Mouse (Mus musculus): ENCODE measurements around the gene Cdk10.
A peak's percentile ranks its signal among the peaks of the same experiment; 100 is the strongest.
"Not testable (repeated sequence)": the region's sequence is repeated elsewhere in the genome, so short reads cannot be mapped to it uniquely, and the experiment has no call there.

Cdk10 gene

DNA sequence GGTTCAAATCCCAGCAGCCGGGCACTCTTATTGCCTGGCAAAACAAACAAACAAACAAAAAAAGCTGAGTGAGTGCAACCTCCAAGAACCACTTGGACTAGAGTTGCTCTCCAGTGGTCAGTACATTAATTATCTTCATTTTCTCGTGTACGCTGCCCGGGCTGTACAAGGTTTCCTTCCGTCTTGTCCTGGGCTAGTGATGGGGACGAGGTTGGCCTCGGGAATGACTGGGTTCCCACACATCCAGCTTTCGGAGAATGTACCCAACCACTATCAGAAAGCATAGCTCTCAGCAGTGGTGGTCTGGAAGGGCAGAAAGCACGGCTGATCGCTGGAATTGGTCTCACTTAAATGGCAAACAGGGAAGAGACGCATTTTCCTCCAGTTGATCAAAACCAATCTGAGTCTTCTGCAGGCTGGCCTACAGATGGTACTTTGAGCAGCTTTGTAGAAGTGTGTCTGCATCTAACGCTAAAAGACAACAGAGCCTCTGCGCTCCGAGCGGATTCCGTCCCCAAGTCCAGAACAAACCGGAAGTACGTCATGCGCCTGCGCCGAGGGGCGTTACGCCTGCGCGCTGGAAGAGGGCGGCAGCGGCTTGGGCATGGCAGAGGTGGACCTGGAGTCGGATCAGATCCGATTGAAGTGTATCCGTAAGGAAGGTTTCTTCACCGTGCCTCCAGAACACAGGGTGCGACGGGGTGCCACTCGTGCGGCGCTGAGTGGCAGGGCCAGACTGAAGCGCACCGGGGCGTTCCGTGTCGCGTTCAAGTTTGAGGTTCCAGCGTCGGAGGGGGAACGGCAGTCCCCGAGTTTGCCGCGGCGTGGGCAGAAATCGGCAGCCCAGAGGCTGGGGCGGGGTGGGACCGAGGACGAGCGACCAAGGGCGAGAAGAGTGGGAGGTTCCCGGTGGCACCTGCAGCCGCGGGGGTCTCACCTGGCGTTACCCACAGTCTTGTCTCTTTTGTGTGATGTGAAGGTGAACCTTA, at the start of gene Cdk10:
Cdk10 (plus strand) TSS at position 565 of the 989 bp plus-strand sequence.
- peak; percentile 97 for DNase-seq

DNA sequence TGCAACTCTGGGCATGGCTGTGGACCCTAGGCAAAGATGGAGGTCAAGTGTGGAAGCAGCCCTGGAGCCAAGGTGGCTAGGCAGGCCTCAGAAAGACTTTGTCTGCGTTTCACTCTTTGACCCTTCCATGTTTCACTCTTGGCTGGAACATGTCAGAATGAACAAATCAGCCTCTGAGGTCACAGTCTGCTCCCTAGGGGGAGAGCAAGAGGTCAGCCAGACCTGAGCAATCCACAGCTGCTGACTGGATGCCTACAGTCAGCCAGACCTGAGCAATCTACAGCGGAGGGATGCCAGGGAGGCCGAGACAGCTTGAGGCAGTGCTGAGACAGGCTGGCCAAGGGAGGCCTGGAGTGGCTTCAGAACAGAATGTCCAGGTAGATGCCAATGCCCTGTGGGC, 43.3 kb upstream of the Cdk10 start:
- DNase-seq = peak; percentile 77

DNA sequence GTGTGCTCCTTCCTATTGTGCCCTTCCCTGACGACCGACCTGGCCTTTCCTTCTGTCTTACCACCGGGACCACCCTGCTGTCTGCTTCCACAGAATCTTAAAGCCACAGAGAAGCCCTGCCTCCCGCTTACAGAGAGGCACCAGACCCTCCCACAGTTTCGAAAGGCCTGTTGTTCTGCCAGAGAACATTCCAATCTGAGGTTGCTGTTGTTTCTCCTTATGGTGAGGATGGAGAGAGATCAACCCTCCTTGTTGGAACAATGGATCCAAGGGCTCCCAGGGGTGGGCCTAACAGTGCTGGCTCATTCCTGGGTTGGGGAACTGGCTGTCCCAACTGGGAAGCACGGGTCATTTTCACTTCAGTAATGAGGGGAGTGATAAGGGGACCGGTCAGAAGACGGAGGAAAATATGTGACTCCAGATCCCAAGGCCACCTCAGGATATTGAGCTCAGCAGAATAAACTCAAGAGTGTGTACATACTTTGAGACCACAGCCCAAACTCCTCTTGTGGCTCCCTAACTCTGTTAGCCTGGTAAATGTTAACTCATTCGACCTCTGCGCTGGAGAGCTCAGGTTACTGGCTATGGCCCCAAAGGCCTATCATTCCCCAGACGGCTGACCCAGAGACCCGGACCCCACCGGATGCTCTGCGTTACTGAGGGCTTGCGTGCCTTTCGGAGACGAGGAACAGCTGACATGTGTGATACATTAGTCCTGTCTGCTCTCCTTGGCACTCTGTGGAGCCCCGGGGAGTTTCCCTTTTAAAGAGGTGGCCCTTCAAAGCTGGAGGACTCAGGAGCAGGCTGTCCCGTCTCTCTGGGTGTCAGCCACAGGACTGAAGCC, 38.9 kb upstream of the Cdk10 start, which contains the start of gene Dpep1:
Dpep1 (plus strand) TSS at position 677 of the 844 bp plus-strand sequence.
- peak; percentile 76 for DNase-seq

DNA sequence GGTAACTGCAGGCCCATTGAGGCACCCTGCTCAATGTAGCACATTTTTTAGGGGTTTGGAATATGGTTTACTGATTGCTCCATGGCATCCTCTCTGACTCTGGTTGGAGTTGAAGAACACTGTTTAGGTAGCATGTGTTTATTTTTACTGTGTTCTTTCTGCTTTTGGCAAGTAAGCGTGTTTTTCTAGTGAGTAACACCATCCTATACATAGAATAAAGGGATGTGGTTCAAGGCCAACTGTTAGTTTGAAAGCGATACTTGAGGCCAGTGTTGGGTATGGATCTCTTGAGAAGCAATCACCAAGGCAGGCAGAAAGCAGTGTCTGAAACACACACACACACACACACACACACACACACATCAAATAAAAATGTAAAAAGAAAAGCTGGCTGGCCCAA, 36.6 kb upstream of the Cdk10 start:
- no peak for DNase-seq

DNA sequence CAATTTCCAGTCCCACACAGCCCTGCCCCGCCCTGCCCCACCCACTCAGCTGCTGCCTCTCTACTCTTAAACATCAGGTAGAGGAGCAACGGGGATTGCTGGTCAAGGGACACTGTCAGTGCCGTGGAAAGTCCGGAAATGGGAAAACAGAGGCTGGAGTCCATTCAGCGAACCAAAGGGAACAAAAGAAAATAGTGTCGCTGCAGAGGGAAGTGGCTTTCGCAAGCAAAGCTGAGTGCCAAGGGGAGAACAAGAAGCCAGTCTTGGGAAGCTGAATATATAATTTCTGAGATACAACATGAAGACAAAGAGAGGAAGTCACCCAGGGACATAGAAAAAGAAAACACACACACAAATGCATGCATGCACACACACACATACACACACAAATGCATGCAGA, 35.8 kb upstream of the Cdk10 start:
- no peak for DNase-seq

DNA sequence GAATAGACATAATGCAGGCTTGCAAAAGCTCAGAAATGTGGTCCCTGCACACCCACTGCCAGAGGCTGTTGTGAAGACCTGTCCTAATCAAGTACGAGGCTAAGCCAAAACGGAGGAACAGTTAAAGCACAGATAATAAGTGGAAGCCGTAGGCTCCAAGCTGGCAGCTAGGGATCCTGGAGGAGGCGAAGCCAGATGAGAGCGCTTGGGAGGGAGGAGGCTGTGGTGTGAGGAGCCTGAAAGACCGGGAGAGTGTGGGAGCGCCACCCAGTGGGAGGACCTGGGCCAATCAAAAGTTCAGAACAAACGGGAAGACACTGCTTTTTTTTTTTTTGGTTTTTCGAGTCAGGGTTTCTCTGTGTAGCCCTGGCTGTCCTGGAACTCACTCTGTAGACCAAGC, 34.0 kb upstream of the Cdk10 start:
- peak; percentile 89 for DNase-seq

DNA sequence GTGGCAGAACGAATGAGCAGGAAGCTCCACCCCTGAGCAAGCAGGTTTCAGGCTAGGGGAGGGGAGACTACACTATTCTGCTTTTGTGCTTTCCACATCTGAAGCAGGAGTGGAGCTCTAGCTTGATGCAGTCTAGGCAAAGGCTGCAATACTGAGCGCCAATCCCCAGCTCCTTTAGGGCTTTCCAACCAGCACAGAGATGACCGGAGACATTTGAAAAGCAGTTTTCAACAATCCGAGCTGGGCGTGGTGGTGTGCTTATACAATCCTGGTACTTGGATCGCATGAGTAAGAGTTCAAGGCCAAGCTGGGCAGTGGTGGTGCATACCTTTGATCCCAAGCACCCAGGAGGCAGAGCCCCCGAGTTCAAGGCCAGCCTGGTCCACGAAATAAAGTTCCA, 32.7 kb upstream of the Cdk10 start:
- no peak for DNase-seq

DNA sequence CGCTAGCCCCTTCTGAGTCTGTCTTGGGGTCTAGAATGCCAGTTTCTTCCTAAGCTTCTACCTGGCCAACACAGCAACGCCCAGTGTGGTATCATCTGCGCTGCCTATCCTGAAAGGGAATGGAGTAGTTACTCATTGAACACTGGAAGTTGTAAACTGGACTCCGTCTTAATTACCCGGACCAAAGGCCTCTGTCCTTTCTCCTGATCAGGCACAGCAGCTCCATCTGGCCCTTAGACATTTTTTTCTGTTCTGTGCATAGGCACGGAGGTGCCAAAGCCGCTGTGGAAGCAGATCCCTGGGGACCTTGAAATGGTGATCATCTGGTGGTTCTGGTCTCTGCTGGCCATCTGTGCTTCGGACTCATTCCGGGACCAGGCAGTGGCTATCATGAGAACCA, 30.9 kb upstream of the Cdk10 start:
- DNase-seq = no peak

DNA sequence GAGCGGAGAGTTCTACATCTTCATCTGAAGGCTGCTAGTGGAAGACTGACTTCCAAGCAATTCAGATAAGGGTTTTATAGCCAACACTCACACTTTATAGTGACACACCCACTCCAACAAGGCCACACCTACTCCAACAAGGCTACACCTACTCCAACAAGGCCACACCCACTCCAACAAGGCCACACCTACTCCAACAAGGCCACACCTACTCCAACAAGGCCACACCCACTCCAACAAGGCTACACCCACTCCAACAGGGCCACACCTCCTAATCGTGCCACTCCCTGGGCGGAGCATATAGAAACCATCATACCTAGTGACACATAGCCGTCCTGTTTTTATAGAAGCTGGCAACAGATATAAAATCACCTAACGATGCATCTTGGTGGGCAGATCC, 27.6 kb upstream of the Cdk10 start:
- DNase-seq = not testable (repeated sequence)

DNA sequence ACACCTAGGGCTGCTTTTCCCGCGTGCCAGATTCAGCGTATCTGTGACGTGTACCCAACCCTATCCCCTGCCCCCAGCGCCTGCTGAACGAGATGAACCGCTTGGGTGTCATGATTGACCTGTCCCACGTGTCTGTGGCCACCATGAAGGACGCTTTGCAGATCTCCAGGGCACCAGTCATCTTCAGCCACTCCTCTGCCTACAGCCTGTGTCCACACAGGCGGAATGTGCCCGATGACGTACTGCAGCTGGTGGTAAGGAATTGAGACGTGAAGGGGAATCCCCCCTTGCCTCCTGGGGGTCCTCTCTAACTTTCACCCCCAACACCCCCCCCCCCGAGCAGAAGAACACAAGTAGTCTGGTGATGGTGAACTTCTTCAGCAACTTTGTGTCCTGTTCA, 24.8 kb upstream of the Cdk10 start:
- no peak for DNase-seq

DNA sequence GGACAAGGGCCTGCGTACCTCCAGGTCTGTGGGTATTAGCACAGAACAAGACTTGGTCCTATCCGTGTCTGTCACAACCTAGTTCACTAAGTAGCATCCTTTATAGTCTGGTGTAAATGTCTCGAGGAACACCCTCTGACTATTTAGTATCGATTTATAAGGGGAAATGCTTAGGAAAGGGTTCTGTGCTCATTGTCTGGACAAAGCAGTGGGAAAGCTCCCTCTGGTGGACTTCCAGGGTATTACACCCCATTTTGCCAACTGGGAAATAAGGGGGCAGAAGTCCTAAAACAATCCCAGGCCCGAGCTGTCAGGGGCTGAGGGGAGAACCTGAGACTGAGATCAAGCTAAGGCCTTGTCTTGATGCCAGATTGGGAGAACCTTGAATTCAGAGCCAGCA, 22.4 kb upstream of the Cdk10 start:
- peak; percentile 83 for DNase-seq

DNA sequence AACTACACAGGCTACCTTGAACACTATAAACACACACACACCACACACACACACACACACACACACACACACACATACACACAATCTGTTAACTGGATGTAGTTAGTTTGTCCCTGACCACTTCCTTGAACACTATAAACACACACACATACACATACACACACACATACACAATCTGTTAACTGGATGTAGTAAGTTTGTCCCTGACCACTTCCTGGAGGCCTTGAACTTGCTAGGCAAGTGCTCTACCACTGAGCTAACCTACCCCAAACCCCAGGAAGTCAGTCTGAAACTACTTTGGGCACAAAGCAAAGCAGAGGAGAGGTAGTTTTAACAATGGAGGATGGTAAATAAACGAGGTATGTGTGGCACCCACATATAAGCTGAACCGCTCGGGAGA, 21.1 kb upstream of the Cdk10 start:
- DNase-seq = no peak

DNA sequence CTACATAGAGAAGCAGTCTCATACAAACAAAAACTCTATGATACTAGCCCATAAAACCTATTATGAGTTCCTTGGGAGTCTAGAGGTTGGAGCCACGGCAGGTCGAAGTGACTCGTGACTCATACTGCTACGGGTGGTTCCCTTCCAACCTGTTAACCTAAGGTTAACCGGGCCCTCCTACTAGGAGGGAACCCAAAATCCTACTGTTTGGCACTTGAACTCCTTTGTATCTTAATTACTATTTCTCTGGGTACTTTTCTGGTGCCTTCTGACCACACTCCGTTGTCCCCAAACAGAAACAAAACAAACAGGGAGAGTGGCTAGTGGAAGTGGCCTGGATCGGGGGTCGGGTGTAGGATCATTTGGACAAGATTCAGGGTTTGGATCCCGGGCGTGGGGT, 12.8 kb upstream of the Cdk10 start:
- DNase-seq = no peak

DNA sequence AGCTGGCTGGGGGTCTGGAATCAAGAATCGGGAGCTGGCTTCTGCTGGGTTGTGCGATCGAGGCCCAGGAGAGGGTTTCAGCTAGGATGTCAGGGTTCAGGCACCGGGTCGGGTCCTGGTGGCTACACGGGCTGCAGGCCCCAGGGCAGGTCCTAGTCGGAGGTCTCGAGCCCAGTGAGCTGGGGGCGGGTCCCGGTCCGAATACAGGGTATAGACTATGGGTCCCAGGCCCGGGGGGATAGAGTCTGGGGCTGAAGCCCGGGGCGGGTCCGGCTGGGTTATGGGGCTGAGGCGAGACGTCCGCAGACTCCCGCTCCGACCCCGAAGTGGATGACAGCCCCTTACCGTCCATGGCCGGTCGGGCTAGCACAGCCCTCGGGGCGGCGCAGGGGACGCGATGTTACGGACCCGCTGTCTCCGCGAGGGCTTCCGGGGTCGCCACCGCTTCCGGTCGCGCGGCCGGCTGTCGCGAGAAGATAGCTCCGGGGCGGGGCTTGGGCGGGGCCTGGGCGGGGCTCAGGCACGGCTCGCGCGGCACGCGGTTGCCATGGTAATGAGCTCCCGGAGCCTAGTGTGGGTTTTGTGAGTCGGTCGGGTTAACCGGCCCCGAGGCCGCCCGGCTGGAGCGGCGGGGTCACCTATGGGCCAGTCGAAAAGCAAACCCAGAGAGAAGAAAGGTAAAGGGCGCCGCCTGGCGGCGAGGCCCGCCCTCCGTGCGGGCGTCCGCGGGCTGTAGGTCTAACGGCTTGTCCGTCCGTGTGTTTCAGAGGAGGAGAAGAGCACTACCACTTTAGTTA, 12.1 kb upstream of the Cdk10 start, which contains the start of the genes Chmp1a and Spata33:
Chmp1a (minus strand) TSS at position 443 of the 797 bp plus-strand sequence.
Spata33 (plus strand) TSS at position 512 of the 797 bp plus-strand sequence.
- peak; percentile 97 for DNase-seq

DNA sequence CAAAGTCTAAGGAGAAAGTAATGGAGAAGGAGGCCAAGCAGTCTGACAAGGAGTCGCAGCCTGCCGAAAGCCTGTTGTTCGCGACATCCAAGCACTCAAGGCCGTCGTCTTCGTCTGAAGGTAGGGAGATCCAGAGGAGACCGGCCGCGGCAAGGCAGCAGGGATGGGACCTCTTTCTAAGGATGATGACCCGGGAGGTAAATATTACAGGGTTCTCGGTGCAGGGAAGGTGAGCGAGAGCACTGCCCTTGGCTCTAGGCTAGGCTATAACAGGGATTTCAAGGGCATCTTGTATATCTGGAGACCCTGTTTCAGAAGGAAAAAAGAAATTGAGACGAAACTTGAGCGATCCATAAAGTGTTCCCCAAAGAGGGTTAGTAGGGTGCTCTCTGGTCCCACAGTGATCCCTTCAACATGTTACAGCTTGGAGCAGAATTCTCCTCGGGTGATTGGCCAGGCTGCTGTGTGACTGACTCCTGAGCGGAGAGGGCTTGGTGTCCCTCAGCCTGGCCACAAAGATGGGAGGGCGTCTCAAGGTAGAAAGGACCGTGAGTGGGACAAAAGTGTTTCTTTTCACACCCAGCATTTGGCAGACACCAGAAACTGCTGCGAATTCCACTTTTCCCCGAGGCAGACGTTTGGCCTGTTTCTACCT, 11.4 kb upstream of the Cdk10 start:
- DNase-seq = no peak

DNA sequence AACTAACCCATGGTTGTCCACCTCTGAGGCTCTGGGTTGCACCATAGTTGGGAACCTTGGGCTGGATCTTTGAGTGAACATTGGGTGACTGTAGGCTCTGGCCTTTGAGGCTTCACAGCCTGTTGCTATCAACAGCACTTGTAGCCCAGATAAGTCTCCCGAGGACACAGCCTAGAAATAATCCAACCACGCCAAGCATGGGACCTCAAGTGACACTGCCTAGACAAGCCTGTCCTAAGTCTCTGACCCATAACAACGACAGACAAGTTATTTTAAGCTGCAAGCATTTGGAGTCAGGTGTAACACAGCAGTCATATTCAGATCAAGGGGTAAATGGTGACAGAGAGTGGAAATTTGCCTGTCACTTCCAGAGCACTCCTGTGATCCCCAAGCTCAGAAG, 9.2 kb upstream of the Cdk10 start:
- no peak for DNase-seq

DNA sequence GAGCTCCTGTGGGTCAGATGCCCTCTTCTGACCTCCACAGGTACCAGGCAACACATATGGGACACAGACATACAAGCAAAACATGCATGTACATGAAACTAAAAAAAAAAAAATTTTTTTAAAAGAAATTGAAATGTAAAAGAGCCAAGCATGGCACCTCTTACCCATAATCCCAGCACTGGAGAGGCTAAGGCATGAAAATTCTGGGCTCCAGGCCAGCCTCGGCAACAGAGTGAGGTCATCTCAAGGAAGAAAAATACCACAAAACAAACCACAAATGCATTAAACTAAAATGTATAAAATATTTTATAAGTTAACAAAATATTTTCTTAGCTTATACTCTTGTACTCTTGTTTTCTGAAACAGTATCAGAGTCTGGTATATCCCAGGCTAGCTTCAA, 3.7 kb upstream of the Cdk10 start:
- no peak for DNase-seq

DNA sequence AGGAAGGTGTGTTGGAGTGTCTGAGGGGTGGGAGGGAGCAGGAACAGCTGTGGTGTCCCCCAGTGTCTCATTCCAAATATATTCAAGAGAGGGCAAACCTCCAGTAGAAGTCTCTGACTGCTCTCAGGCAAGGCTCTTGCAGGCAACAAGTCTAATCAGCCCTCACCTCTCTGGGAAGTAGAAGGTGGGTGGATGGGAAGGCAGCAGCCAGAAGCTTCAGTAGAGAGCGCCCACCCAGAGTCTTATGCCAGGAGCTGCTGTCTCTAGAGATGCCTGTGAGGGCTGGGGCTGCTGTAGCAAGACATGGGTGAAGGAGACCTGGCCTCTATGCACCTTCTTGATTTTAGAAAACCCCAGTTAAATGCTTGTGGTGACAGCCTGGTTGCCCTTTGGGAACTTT, 3.8 kb downstream of the Cdk10 start:
- DNase-seq = no peak

DNA sequence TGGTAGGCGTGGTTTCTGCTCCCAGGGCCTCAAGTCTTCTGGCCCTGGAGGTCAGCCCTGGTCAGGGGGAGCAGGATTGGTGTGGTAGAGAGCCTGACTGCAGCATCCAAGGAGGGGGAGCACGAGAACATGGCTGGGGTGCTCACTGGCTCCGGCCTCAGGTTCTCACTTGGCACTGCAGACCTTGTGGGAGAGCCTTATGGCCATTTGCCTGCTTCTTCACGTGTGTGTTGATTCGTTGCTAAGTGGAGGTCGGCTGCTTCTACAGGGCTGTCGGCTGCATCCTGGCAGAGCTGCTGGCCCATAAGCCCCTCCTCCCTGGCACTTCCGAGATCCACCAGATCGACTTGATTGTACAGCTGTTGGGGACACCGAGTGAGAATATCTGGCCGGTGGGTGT, 5.7 kb downstream of the Cdk10 start:
- DNase-seq = not testable (repeated sequence)

DNA sequence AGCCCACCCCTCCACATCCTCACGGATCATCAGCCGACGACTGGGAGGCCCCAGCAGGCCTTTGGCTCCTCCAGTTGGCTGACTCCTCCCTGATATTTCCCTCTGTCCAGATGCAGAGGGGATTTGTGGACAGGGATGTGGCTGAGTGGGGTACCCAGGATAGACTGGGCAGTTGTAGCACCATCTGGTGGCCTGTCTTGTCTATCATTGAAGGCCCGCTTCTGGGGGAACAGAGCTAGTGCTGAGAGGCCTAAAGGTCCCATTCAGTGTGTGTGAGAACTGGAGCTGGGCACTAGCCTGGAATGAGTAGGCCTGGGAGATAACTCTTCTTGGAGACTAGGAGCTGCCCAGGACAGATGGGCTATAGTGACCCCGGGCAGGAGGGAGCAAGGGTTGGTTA, 7.1 kb downstream of the Cdk10 start:
- no peak for DNase-seq

DNA sequence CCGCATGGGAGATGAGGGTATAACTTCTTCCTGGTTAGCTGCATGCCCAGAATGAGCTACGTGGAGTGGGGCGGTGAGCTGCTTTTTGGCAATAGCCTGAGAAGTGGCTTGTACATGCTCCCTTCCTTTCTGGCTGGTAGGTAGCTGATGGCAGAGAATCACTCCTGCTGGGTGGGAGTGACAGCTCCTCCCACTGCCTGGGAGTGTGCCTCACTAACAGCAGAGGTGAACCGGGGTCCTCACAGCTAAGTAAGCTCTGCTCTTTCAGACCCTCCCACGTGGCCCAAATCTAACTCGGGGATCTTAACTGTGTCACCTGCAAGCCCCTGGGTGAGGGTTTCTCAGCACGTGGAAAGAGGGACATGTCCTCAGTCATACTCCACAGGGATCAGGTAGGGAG, 7.9 kb downstream of the Cdk10 start:
- DNase-seq = no peak

DNA sequence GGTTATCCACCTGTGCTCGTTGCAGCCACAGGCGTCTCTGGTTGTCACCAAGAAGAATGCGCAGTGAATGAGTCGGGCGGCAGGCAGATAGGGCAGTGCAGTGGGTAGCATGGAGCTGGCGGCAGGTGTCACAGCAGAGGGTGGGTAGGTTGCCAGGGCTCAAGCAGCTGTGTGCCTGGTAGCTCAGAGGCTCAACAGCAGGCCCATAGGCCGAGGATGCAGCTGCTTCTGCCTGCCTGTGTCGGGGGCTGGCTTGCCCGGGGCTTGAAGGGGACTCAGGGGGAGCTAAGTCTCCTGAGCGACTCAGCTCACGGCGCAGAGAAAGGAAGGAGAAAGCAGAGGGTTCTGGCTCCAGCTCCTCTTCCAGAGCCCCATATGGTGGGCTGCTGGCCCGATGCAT, 8.7 kb downstream of the Cdk10 start:
- no peak for DNase-seq

Data from embryo, embryonic 11 days (tissue).